Mouse (Mus musculus) MEL (cell line): ENCODE data around the gene Atpaf1. TPM values are rescaled to one million over a fixed set of nuclear protein-coding genes. Genes with fewer than 3 reads are reported as not detected.
A peak's percentile ranks its signal among the peaks of the same experiment; 100 is the strongest.

Source experiments
- CHD1 ChIP-seq: IDR thresholded peaks from 2 replicates; pipeline ENCODE4 v1.6.1; 2012; ENCODE audit warnings: low read depth, mild to moderate bottlenecking, inconsistent platforms, low read length, improper control_type of control experiment
- CTCF ChIP-seq, 3 experiments: IDR thresholded peaks in 2 of 3; conservative IDR thresholded peaks in 1 of 3; 2 replicates each; pipeline ENCODE4 v1.5.1; 2011 to 2012; ENCODE audit warnings: low read length in 3 of 3, low read depth in 2 of 3, mild to moderate bottlenecking in 2 of 3, improper control_type of control experiment in 1 of 3, inconsistent platforms in 1 of 3, mixed read lengths in 1 of 3, moderate library complexity in 1 of 3; ENCODE audit not compliant: control insufficient read depth in 1 of 3, insufficient read depth in 1 of 3, poor library complexity in 1 of 3, severe bottlenecking in 1 of 3
- E2F4 ChIP-seq: IDR thresholded peaks from 2 replicates; pipeline ENCODE4 v1.6.1; 2011; ENCODE audit warnings: low read depth, low read length, improper control_type of control experiment, borderline replicate concordance
- ELF1 ChIP-seq: IDR thresholded peaks from 2 replicates; pipeline ENCODE4 v1.6.1; 2014; ENCODE audit warnings: low read depth, mild to moderate bottlenecking, inconsistent platforms, low read length, improper control_type of control experiment, moderate library complexity
- EP300 ChIP-seq, 2 experiments: IDR thresholded peaks; 2 replicates each; pipeline ENCODE4 v1.6.1; 2011; ENCODE audit warnings: improper control_type of control experiment in 2 of 2, low read length in 2 of 2, low read depth in 1 of 2, mild to moderate bottlenecking in 1 of 2
- GABPA ChIP-seq: IDR thresholded peaks from 2 replicates; pipeline ENCODE4 v1.6.1; 2012; ENCODE audit warnings: low read depth, mild to moderate bottlenecking, inconsistent platforms, low read length, improper control_type of control experiment, moderate library complexity
- HCFC1 ChIP-seq: IDR thresholded peaks from 2 replicates; pipeline ENCODE4 v1.6.1; 2012; ENCODE audit warnings: low read depth, mild to moderate bottlenecking, inconsistent platforms, low read length, improper control_type of control experiment, moderate library complexity
- JUND ChIP-seq: IDR thresholded peaks from 2 replicates; pipeline ENCODE4 v1.6.1; 2011; ENCODE audit warnings: low read depth, mild to moderate bottlenecking, improper control_type of control experiment, low read length
- KAT2A ChIP-seq: conservative IDR thresholded peaks from 2 replicates; pipeline ENCODE4 v1.6.1; 2012; ENCODE audit warnings: low read depth, low read length, improper control_type of control experiment, inconsistent platforms
- MAX ChIP-seq: IDR thresholded peaks from 2 replicates; pipeline ENCODE4 v1.6.1; 2011; ENCODE audit warnings: low read length, improper control_type of control experiment
- MAZ ChIP-seq: IDR thresholded peaks from 2 replicates; pipeline ENCODE4 v1.6.1; 2012; ENCODE audit warnings: low read depth, mild to moderate bottlenecking, inconsistent platforms, low read length, improper control_type of control experiment
- MXI1 ChIP-seq: IDR thresholded peaks from 2 replicates; pipeline ENCODE4 v1.6.1; 2011; ENCODE audit warnings: mild to moderate bottlenecking, low read depth, low read length, improper control_type of control experiment
- MYC ChIP-seq: IDR thresholded peaks from 2 replicates; pipeline ENCODE4 v1.6.1; 2011; ENCODE audit warnings: low read depth, mild to moderate bottlenecking, low read length, improper control_type of control experiment, moderate library complexity
- POLR2A ChIP-seq, 2 experiments: IDR thresholded peaks; 2 replicates each; pipeline ENCODE4 v1.6.1; 2011 to 2012; ENCODE audit warnings: low read length in 2 of 2, mild to moderate bottlenecking in 2 of 2, control low read depth in 1 of 2, improper control_type of control experiment in 1 of 2, low read depth in 1 of 2, moderate library complexity in 1 of 2; ENCODE audit not compliant: control insufficient read depth in 1 of 2, insufficient read depth in 1 of 2, poor library complexity in 1 of 2
- POLR2AphosphoS2 ChIP-seq: IDR thresholded peaks from 2 replicates; pipeline ENCODE4 v1.6.1; 2011; ENCODE audit warnings: low read length, improper control_type of control experiment
- POLR2AphosphoS5 ChIP-seq: IDR thresholded peaks from 2 replicates; pipeline ENCODE4 v1.6.1; 2012; ENCODE audit warnings: low read depth, borderline replicate concordance, mild to moderate bottlenecking, inconsistent platforms, low read length, moderate library complexity, mixed read lengths
- SIN3A ChIP-seq: IDR thresholded peaks from 2 replicates; pipeline ENCODE4 v1.6.1; 2012; ENCODE audit warnings: low read length, improper control_type of control experiment, inconsistent platforms
- TBP ChIP-seq: IDR thresholded peaks from 2 replicates; pipeline ENCODE4 v1.8.0; 2011; ENCODE audit warnings: low read depth, low read length, improper control_type of control experiment
- TCF12 ChIP-seq: IDR thresholded peaks from 2 replicates; pipeline ENCODE4 v1.6.1; 2014; ENCODE audit warnings: low read depth, mild to moderate bottlenecking, inconsistent platforms, low read length, improper control_type of control experiment, moderate library complexity
- UBTF ChIP-seq: IDR thresholded peaks from 2 replicates; pipeline ENCODE4 v1.6.1; 2012; ENCODE audit warnings: low read depth, mild to moderate bottlenecking, inconsistent platforms, low read length, improper control_type of control experiment, moderate library complexity, borderline replicate concordance; ENCODE audit not compliant: insufficient read depth
- USF2 ChIP-seq, 2 experiments: IDR thresholded peaks; 2 replicates each; pipeline ENCODE4 v1.6.1; 2011 to 2012; ENCODE audit warnings: improper control_type of control experiment in 2 of 2, low read length in 2 of 2, borderline replicate concordance in 1 of 2, inconsistent platforms in 1 of 2, low read depth in 1 of 2, mild to moderate bottlenecking in 1 of 2; ENCODE audit not compliant: insufficient read depth in 1 of 2
- ZC3H11A ChIP-seq: IDR thresholded peaks from 2 replicates; pipeline ENCODE4 v1.6.1; 2012; ENCODE audit warnings: low read depth, mild to moderate bottlenecking, inconsistent platforms, low read length, improper control_type of control experiment
- ZKSCAN1 ChIP-seq: IDR thresholded peaks from 2 replicates; pipeline ENCODE4 v1.6.1; 2012; ENCODE audit warnings: low read depth, mild to moderate bottlenecking, inconsistent platforms, low read length, improper control_type of control experiment, moderate library complexity
- ZNF384 ChIP-seq: IDR thresholded peaks from 2 replicates; pipeline ENCODE4 v1.6.1; 2012; ENCODE audit warnings: low read depth, mild to moderate bottlenecking, inconsistent platforms, low read length, improper control_type of control experiment
- polyA plus RNA-seq, 2 experiments: library from polyadenylated mRNA; stranded (reverse) in 1 of 2; unstranded in 1 of 2; fragments of >175 nt in 1 of 2; fragments of >200 nt in 1 of 2; gene quantifications; 2 replicates each; pipeline versions ENCODE4 v1.2.1 to v1.2.4; 2012; ENCODE audit warnings: low replicate concordance in 2 of 2, low read depth in 1 of 2; ENCODE audit not compliant: insufficient read length in 2 of 2, insufficient read depth in 1 of 2, missing spikeins in 1 of 2
- total RNA-seq: library from RNA; depleted of rRNA; stranded (reverse); fragments of 300-350 nt; gene quantifications from 2 replicates; pipeline ENCODE4 v1.2.3, GENCODE M21; 2012

Atpaf1 gene
- total and polyA plus RNA-seq, 3 experiments: 23.4 to 24.5 TPM; not detected in 1

DNA sequence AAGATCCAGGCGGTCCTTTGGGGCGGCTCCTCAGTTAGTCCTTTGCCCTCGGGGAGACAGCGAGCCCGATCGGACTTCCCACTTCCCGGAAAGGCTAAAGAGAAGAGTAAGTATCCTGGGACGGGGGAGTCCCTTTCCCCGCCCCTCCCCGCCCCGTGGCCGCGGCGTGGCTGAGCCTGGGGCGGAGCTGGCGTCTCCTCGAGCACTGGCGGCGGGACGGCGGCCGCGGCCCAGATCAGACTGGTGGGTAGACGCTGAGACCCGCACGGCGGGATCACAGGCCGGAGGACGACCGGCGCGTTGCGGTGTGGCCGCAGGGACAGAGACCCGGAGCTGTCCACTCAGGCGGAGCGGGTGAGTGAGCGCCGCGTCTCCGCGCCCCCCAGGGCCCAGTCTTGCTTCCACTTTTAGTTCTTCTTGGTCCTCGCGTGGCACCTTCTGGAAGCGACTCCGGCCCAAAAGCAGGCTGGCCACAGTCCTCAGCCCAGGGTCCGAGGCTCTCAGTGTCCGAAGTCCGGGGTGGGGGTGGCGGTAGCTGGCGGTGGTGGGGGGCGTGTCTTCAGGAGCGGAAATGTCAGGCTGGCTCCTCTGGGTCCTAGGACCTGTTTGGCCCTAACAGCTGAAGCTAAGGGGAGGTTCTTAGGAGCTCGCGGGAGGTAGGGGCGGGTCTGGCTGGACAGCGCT lies 43.4 kb downstream of the Atpaf1 start, which contains the start of gene Mob3c (continued):
- no peak for TF ChIP-seq CTCF (IDR thresholded peaks at IDR 0.05 in 2 of 3, conservative IDR thresholded peaks at IDR 0.05 in 1 of 3; ENCODE audit: control insufficient read depth in 1 of 3, insufficient read depth in 1 of 3, low read depth in 2 of 3, low read length in 3 of 3, poor library complexity in 1 of 3, severe bottlenecking in 1 of 3)
- TF ChIP-seq E2F4: no peak
- TF ChIP-seq GABPA: no peak
- no peak; the same call in 1 of the 2 replicates for TF ChIP-seq KAT2A
- no peak for TF ChIP-seq POLR2AphosphoS5
- no peak; the same call in 1 of the 2 replicates for TF ChIP-seq POLR2AphosphoS2
- TF ChIP-seq ZKSCAN1: no peak
- TF ChIP-seq MXI1: peak; percentile 83
- peak; percentile 65 to 70; a peak in 3 of 4 replicates for TF ChIP-seq POLR2A (IDR thresholded peaks at IDR 0.05; ENCODE audit: control insufficient read depth in 1 of 2, insufficient read depth in 1 of 2, low read depth in 1 of 2, low read length in 2 of 2, poor library complexity in 1 of 2)
- TF ChIP-seq TCF12: peak; percentile 22; the same call in 1 of the 2 replicates
- TF ChIP-seq TBP: peak; percentile 3; the same call in 1 of the 2 replicates
- TF ChIP-seq USF2 (IDR thresholded peaks at IDR 0.05; ENCODE audit: borderline replicate concordance in 1 of 2, insufficient read depth in 1 of 2, low read depth in 1 of 2, low read length in 2 of 2): no peak
- no peak for TF ChIP-seq JUND
- peak; percentile 75 for TF ChIP-seq HCFC1
- peak; percentile 97 for TF ChIP-seq SIN3A
- TF ChIP-seq EP300 (IDR thresholded peaks at IDR 0.05; ENCODE audit: low read depth in 1 of 2, low read length in 2 of 2): no peak
- no peak for TF ChIP-seq ZC3H11A
- TF ChIP-seq MYC: no peak; the same call in 1 of the 2 replicates
- no peak; the same call in 1 of the 2 replicates for TF ChIP-seq MAZ
- TF ChIP-seq ZNF384: no peak
- no peak for TF ChIP-seq UBTF
- TF ChIP-seq ELF1: 0 out of 2 replicates have a peak, but pooled peaks have one; percentile 35
- TF ChIP-seq MAX: peak; percentile 42; the same call in 1 of the 2 replicates
- TF ChIP-seq CHD1: no peak
